Mouse (Mus musculus): ENCODE results near the gene Clstn2. TPM values are rescaled to one million over a fixed set of nuclear protein-coding genes. Genes with fewer than 3 reads are reported as not detected.

The Clstn2 gene
- total and polyA plus RNA-seq, 3 experiments: 0.05 TPM; not detected in 2

GRCm38 (mm10) chr9:97524861-97525260 lies 508.1 kb downstream of the Clstn2 start:
- no peak for TF ChIP-seq TAL1 (conservative IDR thresholded peaks at IDR 0.05; ENCODE audit: low read depth, low read length)
- TF ChIP-seq GATA2 (IDR thresholded peaks at IDR 0.05; ENCODE audit: borderline replicate concordance, low read depth, low read length): no peak
- TF ChIP-seq POLR2AphosphoS5 (IDR thresholded peaks at IDR 0.05; ENCODE audit: insufficient replicate concordance, low read depth, low read length): no peak
- no peak for TF ChIP-seq GATA1 (IDR thresholded peaks at IDR 0.05; ENCODE audit: borderline replicate concordance, low read length)
- Histone ChIP-seq H3K27me3 (ENCODE audit: insufficient read depth, low read length) (no peaks in the 10 kb centered on the region), H3K4me3 (ENCODE audit: low read depth, low read length) (no peak overlapping the region), H3K9me3 (replicated peaks) (peaks cover 49% of the 10 kb centered on the region), H3K36me3 (replicated peaks) (no peaks in the 10 kb centered on the region), H3K4me1 (ENCODE audit: insufficient read depth, low read depth, low read length) (no peaks in the 10 kb centered on the region)
- no peak for DNase-seq (ENCODE audit: low spot score)
- ATAC-seq (ENCODE audit: extremely low read depth, insufficient number of reproducible peaks, low FRiP score, poor library complexity, severe bottlenecking): no peak

GRCm38 (mm10) chr9:97520771-97521170 lies 512.2 kb downstream of the Clstn2 start:
- DNase-seq (ENCODE audit: low spot score) (no peak), ATAC-seq (ENCODE audit: extremely low read depth, insufficient number of reproducible peaks, low FRiP score, poor library complexity, severe bottlenecking) (no peak)
- TF ChIP-seq POLR2AphosphoS5 (IDR thresholded peaks at IDR 0.05; ENCODE audit: insufficient replicate concordance, low read depth, low read length) (no peak), TAL1 (conservative IDR thresholded peaks at IDR 0.05; ENCODE audit: low read depth, low read length) (no peak), CTCF (IDR thresholded peaks at IDR 0.05; ENCODE audit: low read depth, low read length) (no peak), GATA1 (IDR thresholded peaks at IDR 0.05; ENCODE audit: borderline replicate concordance, low read length) (no peak), GATA2 (IDR thresholded peaks at IDR 0.05; ENCODE audit: borderline replicate concordance, low read depth, low read length) (no peak)
- peaks cover 47% of the 10 kb centered on the region for H3K9me3 ChIP-seq (replicated peaks)
- H3K27me3 ChIP-seq (ENCODE audit: insufficient read depth, low read length): no peaks in the 10 kb centered on the region
- no peaks in the 10 kb centered on the region for H3K36me3 ChIP-seq (replicated peaks)
- no peaks in the 10 kb centered on the region for H3K4me1 ChIP-seq (ENCODE audit: insufficient read depth, low read depth, low read length)
- H3K4me3 ChIP-seq (ENCODE audit: low read depth, low read length): no peak overlapping the region

GRCm38 (mm10) chr9:97517006-97517405 lies 516.0 kb downstream of the Clstn2 start:
- DNase-seq (ENCODE audit: low spot score) (no peak), ATAC-seq (ENCODE audit: extremely low read depth, insufficient number of reproducible peaks, low FRiP score, poor library complexity, severe bottlenecking) (no peak)
- no peak for TF ChIP-seq GATA2 (IDR thresholded peaks at IDR 0.05; ENCODE audit: borderline replicate concordance, low read depth, low read length)
- no peak for TF ChIP-seq CTCF (IDR thresholded peaks at IDR 0.05; ENCODE audit: low read depth, low read length)
- no peak for TF ChIP-seq POLR2AphosphoS5 (IDR thresholded peaks at IDR 0.05; ENCODE audit: insufficient replicate concordance, low read depth, low read length)
- no peak for TF ChIP-seq TAL1 (conservative IDR thresholded peaks at IDR 0.05; ENCODE audit: low read depth, low read length)
- TF ChIP-seq GATA1 (IDR thresholded peaks at IDR 0.05; ENCODE audit: borderline replicate concordance, low read length): no peak
- Histone ChIP-seq H3K27me3 (ENCODE audit: insufficient read depth, low read length) (no peaks in the 10 kb centered on the region), H3K4me3 (ENCODE audit: low read depth, low read length) (no peak overlapping the region), H3K36me3 (replicated peaks) (no peaks in the 10 kb centered on the region), H3K9me3 (replicated peaks) (peaks cover 50% of the 10 kb centered on the region), H3K4me1 (ENCODE audit: insufficient read depth, low read depth, low read length) (no peaks in the 10 kb centered on the region)

GRCm38 (mm10) chr9:97514639-97515038 lies 518.3 kb downstream of the Clstn2 start:
- TF ChIP-seq CTCF (IDR thresholded peaks at IDR 0.05; ENCODE audit: low read depth, low read length) (no peak), GATA2 (IDR thresholded peaks at IDR 0.05; ENCODE audit: borderline replicate concordance, low read depth, low read length) (no peak), GATA1 (IDR thresholded peaks at IDR 0.05; ENCODE audit: borderline replicate concordance, low read length) (no peak), TAL1 (conservative IDR thresholded peaks at IDR 0.05; ENCODE audit: low read depth, low read length) (no peak), POLR2AphosphoS5 (IDR thresholded peaks at IDR 0.05; ENCODE audit: insufficient replicate concordance, low read depth, low read length) (no peak)
- Histone ChIP-seq H3K27me3 (ENCODE audit: insufficient read depth, low read length) (no peaks in the 10 kb centered on the region), H3K4me3 (ENCODE audit: low read depth, low read length) (no peak overlapping the region), H3K4me1 (ENCODE audit: insufficient read depth, low read depth, low read length) (no peaks in the 10 kb centered on the region), H3K9me3 (replicated peaks) (peaks cover 38% of the 10 kb centered on the region), H3K36me3 (replicated peaks) (no peaks in the 10 kb centered on the region)
- ATAC-seq (ENCODE audit: extremely low read depth, insufficient number of reproducible peaks, low FRiP score, poor library complexity, severe bottlenecking) (no peak), DNase-seq (ENCODE audit: low spot score) (no peak)

- no peaks in the 10 kb centered on the region for H3K27me3 ChIP-seq (ENCODE audit: insufficient read depth, low read length)
- H3K4me1 ChIP-seq (ENCODE audit: insufficient read depth, low read depth, low read length): no peaks in the 10 kb centered on the region
- H3K9me3 ChIP-seq (replicated peaks): peaks cover 32% of the 10 kb centered on the region
- no peak overlapping the region for H3K4me3 ChIP-seq (ENCODE audit: low read depth, low read length)
- TF ChIP-seq POLR2AphosphoS5 (IDR thresholded peaks at IDR 0.05; ENCODE audit: insufficient replicate concordance, low read depth, low read length) (no peak), GATA2 (IDR thresholded peaks at IDR 0.05; ENCODE audit: borderline replicate concordance, low read depth, low read length) (no peak), TAL1 (conservative IDR thresholded peaks at IDR 0.05; ENCODE audit: low read depth, low read length) (no peak)
- no peak for DNase-seq (ENCODE audit: low spot score)
- H3K36me3 ChIP-seq (replicated peaks): no peaks in the 10 kb centered on the region
- no peak for ATAC-seq (ENCODE audit: extremely low read depth, insufficient number of reproducible peaks, low FRiP score, poor library complexity, severe bottlenecking)
These were observed 520.6 kb downstream of the Clstn2 start for GRCm38 (mm10) chr9:97512282-97512850.

- ATAC-seq (ENCODE audit: extremely low read depth, insufficient number of reproducible peaks, low FRiP score, poor library complexity, severe bottlenecking) (no peak), DNase-seq (ENCODE audit: low spot score) (no peak)
- H3K9me3 ChIP-seq (replicated peaks): peaks cover 45% of the 10 kb centered on the region
- no peaks in the 10 kb centered on the region for H3K4me1 ChIP-seq (ENCODE audit: insufficient read depth, low read depth, low read length)
- no peak overlapping the region for H3K4me3 ChIP-seq (ENCODE audit: low read depth, low read length)
- no peak for TF ChIP-seq GATA1 (IDR thresholded peaks at IDR 0.05; ENCODE audit: borderline replicate concordance, low read length)
- TF ChIP-seq TAL1 (conservative IDR thresholded peaks at IDR 0.05; ENCODE audit: low read depth, low read length): no peak
- no peak for TF ChIP-seq CTCF (IDR thresholded peaks at IDR 0.05; ENCODE audit: low read depth, low read length)
- TF ChIP-seq POLR2AphosphoS5 (IDR thresholded peaks at IDR 0.05; ENCODE audit: insufficient replicate concordance, low read depth, low read length): no peak
- no peak for TF ChIP-seq GATA2 (IDR thresholded peaks at IDR 0.05; ENCODE audit: borderline replicate concordance, low read depth, low read length)
- no peaks in the 10 kb centered on the region for H3K27me3 ChIP-seq (ENCODE audit: insufficient read depth, low read length)
- no peaks in the 10 kb centered on the region for H3K36me3 ChIP-seq (replicated peaks)
These were observed 531.6 kb downstream of the Clstn2 start for GRCm38 (mm10) chr9:97501416-97501815.
